Mouse (Mus musculus): ENCODE results near the gene Gm17490.

The Gm17490 gene

DNA sequence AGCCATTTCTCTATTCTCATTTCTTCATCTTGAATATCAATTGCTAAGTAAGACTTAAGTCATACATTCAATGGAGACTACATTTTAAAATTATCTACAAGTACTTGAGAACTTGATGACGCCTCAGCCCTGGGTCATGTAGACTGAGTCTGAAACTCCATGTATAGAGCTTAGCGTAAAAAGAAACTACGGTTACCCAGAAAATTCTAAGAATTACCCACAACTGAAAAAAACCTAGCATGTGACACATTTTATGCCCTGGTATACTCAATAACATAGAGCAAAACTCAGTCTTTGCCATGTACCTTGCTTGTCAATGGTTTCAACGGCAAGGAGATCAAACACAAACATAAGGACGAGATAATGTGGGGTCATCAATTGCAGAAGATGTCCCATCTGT lies at the start of gene Gm17490:
Gene Gm17490, minus strand, starts transcription at position 375 of the 400 bp plus-strand sequence.
- no peak for DNase-seq (ENCODE audit: extremely low spot score)

DNA sequence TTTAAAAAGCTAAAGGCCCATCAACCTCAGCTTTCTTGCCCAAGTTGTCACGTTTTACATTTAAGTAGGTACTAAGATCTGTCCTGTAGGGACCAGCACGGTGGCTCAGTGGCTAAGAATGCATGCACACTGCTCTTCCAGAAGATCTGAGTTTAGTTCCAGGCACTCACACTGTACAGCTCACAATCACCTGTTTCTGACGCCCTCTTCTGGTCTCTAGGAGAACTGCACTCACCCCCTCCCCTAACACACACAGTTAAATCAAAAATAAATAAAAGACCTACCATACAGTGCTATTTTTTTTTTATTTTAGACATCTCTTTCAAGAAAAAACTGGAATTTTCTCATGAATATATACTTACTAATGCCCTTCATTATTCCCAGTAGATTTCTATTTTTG lies 46.1 kb upstream of the Gm17490 start:
- no peak for DNase-seq (ENCODE audit: extremely low spot score)

DNA sequence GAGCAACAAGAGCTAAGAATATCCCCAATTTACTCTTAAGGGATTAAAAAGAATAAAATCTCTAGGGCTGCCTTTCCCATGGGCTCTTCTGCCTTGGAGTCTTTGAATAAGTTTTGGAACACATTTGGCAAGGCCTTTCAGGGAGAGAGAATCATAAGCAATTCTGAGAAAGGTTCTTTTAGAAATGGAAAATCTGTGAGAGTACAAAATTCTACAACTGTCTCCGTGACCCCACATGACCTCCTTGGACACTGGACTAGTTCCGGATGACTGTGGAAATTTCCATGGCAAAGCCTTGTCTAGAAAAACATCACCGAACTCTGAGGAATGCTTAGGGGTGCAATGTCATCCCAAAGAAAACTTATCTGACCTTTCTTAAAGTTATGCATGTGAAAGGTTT lies 39.3 kb upstream of the Gm17490 start:
- DNase-seq (ENCODE audit: extremely low spot score), result no peak

DNA sequence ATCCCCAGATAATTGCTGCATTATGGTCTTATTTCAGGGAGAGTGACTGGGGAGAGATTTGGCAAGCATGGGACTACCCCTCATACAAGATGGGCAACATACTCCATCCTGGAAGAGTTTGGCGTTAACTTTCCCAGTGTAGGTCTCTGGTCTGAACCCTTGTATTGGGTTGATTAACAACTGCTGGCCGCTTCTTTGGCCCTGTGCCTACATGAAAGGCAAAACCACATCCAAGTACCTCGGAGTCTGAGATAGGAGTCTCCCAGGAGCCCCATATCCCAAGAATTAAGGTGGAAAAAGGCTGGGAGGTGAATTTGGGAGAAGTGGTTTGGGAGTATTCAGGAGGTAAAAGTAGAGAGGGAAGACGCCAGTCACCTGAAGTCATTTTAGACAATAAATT lies 38.7 kb upstream of the Gm17490 start:
- no peak for DNase-seq (ENCODE audit: extremely low spot score)

DNA sequence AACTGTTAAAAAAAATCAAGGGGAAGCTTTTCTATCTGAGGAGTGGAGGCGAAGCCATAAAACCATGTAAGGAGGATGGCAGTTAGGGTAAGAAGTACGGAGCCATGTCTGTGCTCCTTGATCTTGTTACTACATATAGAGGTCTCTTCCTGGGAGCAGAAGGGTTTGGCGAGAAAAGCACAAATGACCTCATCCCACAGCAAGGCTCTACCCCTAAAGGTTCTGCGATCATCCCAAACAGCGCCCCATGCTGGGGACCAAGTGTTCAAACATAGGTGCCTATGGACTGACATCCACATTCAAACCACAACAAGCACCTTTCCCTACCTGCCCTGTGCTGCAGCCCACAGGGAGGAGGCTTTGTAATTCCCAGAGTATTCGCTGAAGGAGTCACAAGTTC lies 38.3 kb upstream of the Gm17490 start:
- DNase-seq (ENCODE audit: extremely low spot score), result peak; percentile 6

DNA sequence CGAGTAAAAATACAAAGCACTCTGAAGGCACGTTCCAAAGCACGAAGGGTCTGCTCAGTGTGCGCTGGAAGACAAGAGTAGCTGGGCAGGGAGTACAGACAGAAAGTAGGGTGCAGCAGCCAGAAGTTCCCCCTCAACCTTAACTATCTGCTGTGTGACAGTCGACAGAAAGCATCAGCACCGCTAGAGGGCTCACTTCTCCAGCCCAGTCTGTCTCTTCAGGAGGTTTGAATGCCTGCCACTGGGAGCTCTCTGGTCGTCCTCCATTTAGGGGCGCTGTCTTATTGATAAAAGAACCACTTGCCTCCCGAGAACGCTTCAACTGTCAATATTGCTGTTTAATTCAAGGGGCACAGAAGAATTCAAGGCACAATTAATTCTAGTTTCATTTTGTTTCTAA lies 37.9 kb upstream of the Gm17490 start:
- DNase-seq (ENCODE audit: extremely low spot score), result peak; percentile 64

DNA sequence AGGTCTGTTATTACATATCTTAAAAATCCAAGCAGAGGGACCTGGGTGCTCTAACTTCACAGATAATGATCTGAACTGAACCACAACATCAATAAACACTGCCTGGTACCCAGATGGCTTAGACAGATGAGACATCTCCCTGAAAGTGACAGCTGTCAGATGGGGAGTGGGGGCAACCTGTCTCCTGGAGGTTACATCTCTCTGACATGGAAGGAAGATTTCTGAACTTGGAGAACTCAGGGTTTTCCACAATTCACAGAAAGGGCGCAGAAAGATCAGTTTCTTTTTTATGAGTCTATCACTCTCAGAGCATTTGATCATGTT lies 36.8 kb upstream of the Gm17490 start:
- no peak for DNase-seq (ENCODE audit: extremely low spot score)

DNA sequence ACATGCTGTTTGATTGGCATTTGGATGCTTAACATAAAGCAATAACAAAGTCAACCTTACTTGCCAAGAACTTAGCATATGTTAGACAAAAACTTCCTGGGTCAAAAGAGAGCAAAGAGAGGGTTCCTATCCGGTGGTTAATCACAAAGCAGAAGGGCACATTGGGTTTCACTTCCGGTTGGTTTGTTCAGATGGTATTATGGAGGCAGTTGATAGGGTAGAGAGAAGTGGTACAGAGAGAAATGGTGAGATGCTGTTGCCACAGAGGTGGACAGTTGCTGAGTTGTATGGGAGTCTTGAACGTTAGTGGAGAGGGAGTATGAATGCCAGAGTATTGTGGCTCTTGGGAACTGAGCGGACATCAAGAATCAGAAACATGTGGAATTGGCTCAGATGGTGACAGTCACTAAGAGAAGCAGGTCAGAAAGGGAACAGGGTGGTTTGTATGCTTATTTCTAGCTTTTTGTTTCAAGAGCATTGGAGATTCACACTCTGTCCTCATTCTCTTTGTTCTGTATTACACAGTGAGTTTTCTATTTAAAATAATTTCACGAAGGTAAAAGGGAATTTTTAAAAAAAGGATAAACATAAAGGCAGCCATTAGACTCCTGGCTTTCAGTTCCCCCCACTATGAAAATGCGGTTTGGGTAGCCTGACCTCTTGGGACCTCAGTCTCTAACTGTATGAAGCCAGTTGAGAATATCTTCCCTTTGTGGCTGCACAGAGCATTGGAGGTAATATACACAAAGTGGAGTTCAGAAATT lies 36.3 kb upstream of the Gm17490 start:
- DNase-seq (ENCODE audit: extremely low spot score), result no peak

DNA sequence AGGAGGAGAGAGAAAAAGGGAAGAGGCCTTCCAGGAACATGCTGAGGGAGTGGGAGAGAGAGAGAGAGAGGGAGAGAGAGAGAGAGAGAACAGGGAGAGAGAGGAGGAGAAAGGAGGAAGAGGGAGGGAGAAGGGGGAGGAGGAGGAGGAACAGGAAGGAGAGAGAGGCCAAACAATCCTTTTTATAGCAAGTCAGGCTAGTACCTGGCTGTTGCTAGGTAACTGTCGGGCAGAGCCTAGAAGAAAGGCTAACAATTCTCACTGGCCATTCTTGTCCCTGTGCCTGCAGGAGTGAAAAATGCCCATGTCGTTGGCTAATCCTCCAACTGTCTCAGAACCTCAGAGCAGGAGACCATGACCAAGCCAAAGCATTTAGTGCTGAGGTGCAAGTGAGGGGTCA lies 33.2 kb upstream of the Gm17490 start:
- no peak for DNase-seq (ENCODE audit: extremely low spot score)

DNA sequence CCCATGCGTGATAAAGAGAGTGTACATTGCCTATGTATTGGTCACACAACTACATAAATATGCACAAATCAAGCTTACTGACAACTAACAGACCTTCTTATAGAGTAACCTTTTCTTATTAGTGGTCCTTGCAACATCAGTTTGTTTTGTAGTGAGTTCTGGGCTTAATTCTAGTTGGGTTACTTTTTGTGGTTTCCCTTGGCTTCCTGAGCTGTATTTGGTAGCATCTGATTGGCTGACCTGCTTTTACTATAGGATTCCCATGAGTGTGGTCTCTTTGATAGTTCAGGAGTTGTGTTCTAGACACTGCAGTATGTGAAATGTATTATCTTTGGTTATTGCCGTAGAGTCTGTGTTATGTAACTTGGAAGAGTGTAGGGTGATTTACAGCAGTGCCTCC lies 31.5 kb upstream of the Gm17490 start:
- DNase-seq (ENCODE audit: extremely low spot score), result no peak

DNA sequence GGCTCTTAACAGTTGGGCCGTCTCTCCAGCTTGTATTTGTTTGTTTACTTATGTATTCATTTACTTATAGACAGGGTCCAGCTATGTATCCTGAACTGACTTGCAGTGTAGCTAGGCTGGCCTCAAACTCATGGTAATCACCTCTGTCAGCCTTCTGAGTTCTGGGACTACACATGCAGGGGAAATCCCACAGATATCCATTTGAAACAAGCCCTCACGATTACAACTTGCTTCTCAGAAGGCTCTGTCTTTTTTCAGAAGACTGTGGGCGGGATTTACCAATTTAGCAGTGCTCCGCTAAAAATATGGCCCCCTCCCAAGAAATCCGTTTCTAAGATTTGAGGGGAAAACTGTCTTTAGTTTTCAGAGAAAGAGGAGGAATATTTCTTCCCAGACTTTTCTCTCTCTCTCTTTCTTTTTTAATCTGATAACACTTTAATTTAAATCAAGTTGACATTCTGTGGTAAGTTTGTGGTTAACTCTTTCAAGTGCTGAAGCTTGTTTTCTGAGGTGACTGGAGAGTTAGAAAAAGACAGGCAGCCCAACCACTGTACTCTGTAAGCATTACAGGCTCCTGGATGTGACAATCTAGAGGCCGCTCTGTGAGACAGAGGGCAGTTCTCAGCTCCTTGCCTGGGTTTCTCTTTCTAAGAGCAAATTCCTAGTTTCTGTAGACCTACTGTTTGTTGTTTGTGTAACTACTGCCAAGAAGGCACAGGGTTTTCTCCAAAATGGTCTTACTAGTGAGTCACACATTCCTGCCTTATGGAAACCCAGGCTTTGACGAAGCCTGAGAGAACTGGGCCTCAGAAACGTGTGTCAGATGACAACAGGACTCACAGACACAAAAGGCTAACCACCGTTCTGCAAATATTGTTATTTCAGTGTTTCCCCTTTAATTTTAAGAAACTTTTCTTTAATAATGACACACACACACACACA lies 29.2 kb upstream of the Gm17490 start:
- no peak for DNase-seq (ENCODE audit: extremely low spot score)

DNA sequence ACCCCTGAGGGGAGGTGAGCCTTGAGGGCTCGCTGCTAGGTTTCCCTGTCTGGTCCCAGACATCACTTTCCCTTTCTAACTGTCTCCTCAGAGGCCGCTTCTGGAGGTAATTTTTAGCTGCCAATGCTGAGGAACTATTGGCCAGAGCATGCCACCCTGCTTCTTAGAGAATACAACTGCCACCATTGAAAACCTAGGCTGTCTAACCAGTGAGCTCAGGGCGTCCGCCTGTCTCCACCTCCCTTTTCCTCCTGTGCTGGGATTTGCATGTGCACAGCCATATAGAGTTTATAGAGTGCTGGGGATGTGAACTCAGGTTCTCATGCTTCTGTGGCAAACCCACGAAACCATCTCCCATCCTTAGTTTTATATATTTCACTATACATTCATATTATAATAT lies 27.7 kb upstream of the Gm17490 start:
- DNase-seq (ENCODE audit: extremely low spot score), result no peak

DNA sequence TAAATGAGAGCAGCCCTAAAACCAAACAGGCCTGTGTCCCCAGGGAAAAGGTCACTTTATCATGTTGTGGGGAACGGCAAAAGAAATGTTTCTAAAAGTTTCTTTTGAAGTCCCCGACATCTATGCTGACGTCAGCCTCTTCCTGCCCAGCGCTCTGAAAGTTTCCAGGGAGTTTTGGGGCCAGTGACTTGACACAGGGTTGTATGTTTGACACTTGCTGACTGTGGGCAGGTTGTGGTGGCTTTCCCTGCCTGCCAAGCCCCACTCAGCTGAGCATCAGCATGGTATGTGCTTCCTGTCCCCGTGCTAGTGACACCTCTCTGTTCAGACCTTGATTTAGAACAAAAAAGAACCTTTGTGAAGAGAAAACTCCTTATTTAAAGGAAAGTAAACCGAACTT lies 27.3 kb upstream of the Gm17490 start:
- DNase-seq (ENCODE audit: extremely low spot score), result no peak

DNA sequence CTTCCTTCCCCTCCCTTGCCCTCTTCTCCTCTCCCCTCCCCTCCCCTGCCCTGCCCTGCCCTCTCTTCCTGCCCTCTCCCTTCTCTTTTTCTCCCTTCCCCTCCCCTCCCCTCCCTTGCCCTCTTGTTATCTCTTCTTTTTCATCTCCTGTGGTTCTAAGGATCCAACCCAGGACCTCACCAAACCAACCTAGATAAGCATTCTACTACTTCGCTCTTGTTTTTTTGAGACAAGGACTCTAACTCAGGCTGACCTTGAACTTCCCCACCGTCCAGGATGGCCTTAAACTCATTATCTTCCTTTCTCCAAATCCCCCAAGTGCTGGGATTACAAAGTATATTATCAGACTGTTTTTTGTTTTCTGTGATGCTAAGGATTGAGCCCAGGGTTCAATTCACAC lies 26.7 kb upstream of the Gm17490 start:
- no peak for DNase-seq (ENCODE audit: extremely low spot score)

DNA sequence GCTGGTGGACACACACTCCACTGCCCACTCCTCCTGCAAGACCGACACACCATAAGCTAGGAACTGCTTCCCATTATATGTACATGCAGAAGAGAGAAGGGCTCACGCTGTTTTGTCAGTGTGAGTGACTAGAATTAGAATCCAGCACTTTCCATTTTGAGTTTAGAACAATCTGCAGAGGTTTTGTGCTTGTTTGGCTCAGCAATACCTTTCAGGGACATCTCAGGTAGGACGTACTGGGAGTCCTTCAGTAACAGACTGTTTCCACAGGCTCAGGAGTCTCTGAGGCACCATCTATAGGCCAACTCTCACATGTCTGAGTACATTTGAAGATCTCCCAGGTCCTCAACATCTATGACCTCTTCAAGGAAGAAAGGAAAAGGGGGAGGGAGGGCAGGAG lies 26.1 kb upstream of the Gm17490 start:
- DNase-seq (ENCODE audit: extremely low spot score), result no peak

DNA sequence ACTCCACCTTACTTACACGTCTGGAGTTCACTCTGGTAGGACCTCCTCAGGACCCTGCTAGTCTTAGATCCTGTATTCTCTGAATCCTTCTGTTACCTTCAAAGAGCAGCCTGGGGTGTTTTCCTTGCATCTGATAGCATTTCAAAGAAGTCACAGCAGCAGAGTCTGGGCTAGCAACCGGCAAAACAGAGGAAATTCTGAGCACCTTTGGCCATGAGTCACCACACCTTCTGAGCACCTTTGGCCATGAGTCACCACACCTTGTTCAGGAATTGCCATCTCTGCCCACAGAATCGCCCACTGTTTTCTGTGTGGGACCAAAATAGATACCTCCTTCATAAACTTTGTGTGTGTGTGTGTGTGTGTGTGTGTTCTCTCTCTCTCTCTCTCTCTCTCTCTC lies 25.4 kb upstream of the Gm17490 start:
- no peak for DNase-seq (ENCODE audit: extremely low spot score)

DNA sequence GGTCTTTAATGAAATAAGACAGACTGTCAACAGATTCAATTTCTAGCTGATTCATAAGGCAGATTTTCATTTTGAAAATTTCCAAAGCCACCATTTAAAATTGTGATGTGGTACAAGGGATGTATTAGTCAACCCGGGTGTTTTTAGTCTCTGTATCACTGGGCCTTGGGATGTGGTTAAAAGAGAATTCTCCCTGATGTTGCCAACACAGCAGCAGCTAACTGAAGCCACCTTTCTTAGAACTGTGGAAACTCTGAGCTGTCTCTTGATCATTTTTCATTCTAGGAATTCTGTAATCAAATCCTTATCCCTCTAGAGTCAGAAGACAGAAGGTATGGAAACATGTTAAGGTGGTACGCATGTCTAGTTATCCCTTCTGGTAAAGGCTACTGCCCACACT lies 19.2 kb upstream of the Gm17490 start:
- no peak for DNase-seq (ENCODE audit: extremely low spot score)

DNA sequence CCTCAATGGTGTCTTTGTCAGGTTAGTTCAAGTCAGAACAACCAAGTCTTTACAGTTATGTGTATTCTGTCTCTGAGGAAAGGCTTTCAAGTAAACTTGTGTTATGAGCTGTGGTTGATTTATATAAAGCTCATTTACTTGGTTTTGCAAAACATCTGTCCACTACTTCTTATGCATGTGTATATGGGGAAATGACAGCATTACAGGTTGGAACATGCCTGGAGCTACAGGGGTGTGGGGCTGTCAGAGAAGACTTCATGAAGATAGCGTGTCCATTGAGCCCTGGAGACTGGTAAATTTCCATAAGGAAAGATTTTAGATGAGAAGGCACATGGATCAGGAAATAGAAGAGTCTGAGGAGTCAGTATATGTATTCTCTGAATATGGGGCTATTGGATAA lies 18.0 kb upstream of the Gm17490 start:
- DNase-seq (ENCODE audit: extremely low spot score), result no peak

DNA sequence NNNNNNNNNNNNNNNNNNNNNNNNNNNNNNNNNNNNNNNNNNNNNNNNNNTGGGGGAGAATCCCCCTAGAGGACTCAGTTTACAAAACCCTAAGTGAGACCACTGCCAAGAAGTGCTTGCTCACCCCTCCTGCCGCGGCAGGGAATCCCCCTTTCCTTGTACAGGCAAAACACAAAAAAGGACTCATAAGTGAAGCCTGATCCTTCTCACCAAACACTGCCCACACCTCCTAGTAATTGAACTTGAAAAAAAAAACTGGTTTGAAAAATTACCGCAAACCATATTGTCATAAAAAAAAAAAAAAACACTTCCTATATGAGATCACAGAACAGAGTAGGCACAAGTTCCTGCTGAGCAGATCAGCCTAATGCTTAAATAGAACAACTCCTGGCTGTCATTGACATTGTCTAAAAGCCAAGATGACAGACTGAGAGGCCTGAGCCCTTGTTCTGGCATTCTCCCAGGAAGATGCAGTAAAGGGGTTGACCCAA lies 16.4 kb upstream of the Gm17490 start, which contains the start of gene Il2ra:
Gene Il2ra, plus strand, starts transcription at position 357 of the 491 bp plus-strand sequence.
- DNase-seq (ENCODE audit: extremely low spot score), result no peak

DNA sequence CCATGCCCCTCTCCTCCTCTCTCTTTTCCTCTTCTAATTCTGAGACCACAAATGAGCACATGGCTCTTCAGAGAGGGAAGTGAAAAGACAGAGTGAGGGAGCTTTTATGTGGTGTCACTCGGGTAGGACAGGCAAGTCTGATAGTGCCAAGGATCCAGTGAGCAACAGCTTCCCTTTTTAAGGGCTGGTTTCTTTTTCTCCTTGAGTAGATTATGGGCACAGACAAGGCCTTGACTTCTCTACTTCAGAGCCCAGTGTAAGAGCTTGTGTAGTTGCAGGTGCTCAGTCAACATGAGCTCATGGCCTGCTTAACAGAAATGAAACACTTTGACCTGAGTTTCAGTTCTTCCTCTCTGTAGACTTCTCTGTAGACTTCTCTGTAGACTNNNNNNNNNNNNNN lies 11.1 kb upstream of the Gm17490 start:
- DNase-seq (ENCODE audit: extremely low spot score), result no peak

DNA sequence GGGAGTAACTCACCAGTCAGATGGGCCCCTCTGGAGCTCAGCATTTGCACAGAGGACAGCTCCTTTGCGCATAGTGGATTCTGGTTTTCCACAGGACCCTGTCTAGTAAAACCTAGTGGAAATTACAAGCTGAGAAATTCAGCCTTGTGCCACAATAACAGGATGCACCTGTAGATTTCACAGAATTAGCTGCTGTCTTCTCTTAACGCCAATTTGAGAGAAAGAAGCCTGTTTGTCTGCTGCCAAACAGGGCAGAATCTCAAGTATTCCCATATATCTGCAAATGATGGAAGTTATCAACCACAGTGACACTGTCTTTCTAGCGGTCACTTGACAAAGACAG lies 10.0 kb upstream of the Gm17490 start:
- no peak for DNase-seq (ENCODE audit: extremely low spot score)

DNA sequence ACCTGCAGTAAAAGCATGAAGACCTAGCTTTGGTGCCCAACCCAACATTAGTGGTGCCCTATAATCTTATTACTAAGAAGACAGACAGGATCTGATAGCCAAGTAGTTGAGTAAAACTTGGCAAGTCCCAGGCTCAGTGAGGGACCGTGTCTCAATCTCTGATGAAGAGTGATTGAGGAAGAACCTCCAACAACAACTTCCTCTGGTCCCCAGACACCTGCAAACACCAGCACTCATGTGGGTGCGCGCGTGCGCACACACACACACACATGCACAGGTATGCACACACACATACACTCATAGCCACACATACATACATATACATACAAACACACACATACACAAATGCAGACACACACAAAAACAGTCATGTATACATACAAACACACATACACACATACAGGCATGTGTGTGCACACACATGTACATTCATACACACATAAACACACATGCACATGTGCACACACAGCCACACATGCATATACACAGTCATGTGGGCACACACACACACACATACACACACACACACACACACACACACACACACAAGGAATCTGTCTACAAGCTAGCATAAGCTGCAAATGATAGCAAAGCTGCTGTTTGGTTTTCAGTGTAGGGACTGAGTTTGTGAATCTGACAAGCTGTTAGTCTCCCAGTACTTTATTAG lies 9.5 kb upstream of the Gm17490 start:
- DNase-seq (ENCODE audit: extremely low spot score), result no peak

DNA sequence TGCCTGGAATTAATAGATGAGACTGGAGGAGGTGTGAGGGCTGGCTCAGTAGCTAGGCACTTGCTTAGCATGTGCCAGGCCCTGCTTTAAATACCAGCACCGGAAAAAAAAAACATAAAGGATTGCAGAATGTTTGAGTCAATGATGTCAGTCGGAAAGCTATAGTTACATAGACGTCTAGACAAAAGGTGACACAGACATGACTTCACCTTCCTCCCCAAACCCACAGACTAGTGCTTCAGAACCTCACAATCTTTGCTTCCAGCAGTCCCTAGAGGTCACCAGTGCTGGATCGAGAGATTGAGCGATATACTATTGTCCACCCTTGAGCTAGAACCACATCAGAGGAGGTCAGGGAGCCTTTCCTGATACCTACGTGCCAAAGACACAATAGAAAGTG lies 9.0 kb upstream of the Gm17490 start:
- no peak for DNase-seq (ENCODE audit: extremely low spot score)

Measured in embryo, embryonic 9.5 days (tissue).